Mouse (Mus musculus) liver, embryonic 13.5 days (tissue): ENCODE results near the gene Snapc5. TPM values are rescaled to one million over a fixed set of nuclear protein-coding genes. Genes with fewer than 3 reads are reported as not detected.
"Not testable (repeated sequence)": the region's sequence is repeated elsewhere in the genome, so short reads cannot be mapped to it uniquely, and the experiment has no call there.

Source experiments
- ATAC-seq: fragments of 200-750 bp; cut with Nextera tagmentation; 2 replicates; pipeline ENCODE4 v1.8.0; 2017; ENCODE audit warnings: low read depth, mild to moderate bottlenecking, moderate number of reproducible peaks, moderate library complexity
- DNase-seq: peaks from one replicate; pipeline ENCODE4 v3.0.0; 2022
- H3K27ac ChIP-seq: fragments of 300-500 bp; sonication (generic); 2 replicates; pipeline ENCODE4 v1.5.1; 2015; ENCODE audit warnings: moderate library complexity, mild to moderate bottlenecking, inconsistent platforms
- H3K27me3 ChIP-seq: fragments of 300-500 bp; sonication (generic); 2 replicates; pipeline ENCODE4 v1.6.1; 2015; ENCODE audit warnings: mild to moderate bottlenecking, inconsistent platforms
- H3K36me3 ChIP-seq: fragments of 300-500 bp; sonication (generic); 2 replicates; pipeline ENCODE4 v1.6.1; 2015; ENCODE audit warnings: mild to moderate bottlenecking, inconsistent platforms
- H3K4me1 ChIP-seq: fragments of 300-500 bp; sonication (generic); replicated peaks from 2 replicates; pipeline ENCODE4 v1.6.1; 2015; ENCODE audit warnings: inconsistent platforms
- H3K4me2 ChIP-seq: fragments of 300-500 bp; sonication (generic); 2 replicates; pipeline ENCODE4 v1.6.1; 2015; ENCODE audit warnings: inconsistent platforms, mild to moderate bottlenecking, moderate library complexity
- H3K4me3 ChIP-seq: fragments of 300-500 bp; sonication (generic); replicated peaks from 2 replicates; pipeline ENCODE4 v1.5.1; 2015; ENCODE audit warnings: mild to moderate bottlenecking, inconsistent platforms
- H3K9ac ChIP-seq: fragments of 300-500 bp; sonication (generic); 2 replicates; pipeline ENCODE4 v1.6.1; 2015; ENCODE audit warnings: mild to moderate bottlenecking, inconsistent platforms
- H3K9me3 ChIP-seq: fragments of 300-500 bp; sonication (generic); replicated peaks from 2 replicates; pipeline ENCODE4 v1.6.1; 2016; ENCODE audit warnings: inconsistent platforms
- WGBS: fragments of 180-500 bp; shearing (Covaris S2); methylation state at CpG from one replicate; pipeline ENCODE4 v1.1.7; 2015; ENCODE audit not compliant: insufficient replicate concordance; 5-methylcytosine and 5-hydroxymethylcytosine counted together
- polyA plus RNA-seq: library from polyadenylated mRNA; unstranded; fragments of >200 nt; fragmentation: Nextera tagmentation; extraction: Ambion mirVana; gene quantifications from 2 replicates; pipeline ENCODE4 v1.2.1, GENCODE M21; 2015

Snapc5 gene
- 16.6 and 16.9 TPM in 2 replicates for polyA plus RNA-seq

DNA sequence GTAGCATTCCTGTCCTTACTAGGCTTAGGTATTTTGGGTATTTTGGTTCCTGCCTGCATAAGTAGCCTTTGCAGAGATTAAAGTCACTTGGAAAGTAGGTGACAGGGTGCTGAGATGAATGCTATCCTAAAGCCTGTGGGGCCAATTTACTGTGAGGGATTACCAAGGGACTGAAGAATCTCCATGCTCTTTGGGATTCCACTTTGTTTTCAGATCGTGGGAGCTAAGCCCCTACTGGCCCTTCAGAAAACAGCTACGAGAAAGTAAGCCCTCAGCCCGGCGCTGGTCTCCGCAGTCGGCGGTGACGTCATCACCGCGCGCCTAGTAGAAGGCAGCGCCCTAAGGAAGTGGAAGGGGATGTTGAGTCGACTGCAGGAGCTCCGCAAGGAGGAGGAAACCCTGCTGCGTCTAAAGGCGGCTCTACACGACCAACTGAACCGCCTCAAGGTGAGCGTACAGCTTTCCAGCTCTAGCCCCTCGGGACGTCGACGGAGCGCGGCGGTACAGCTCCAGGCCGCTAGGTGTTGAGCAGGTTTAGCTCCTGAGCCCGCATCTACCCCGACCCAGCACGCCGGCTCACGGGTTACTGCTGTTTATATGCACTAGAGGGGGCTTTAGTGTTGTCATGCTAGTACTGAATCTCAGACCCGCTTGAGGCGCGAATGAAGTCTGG lies at the start of gene Snapc5:
Gene Snapc5 (plus strand): TSS at position 301 of the 673 bp plus-strand sequence.
- Histone ChIP-seq H3K9ac (peak within 1 kb of the TSS; percentile 87), H3K4me1 (peaks cover 49% of the 10 kb centered on the region), H3K27me3 (no peaks in the 10 kb centered on the region), H3K9me3 (no peaks in the 10 kb centered on the region), H3K36me3 (peaks cover 83% of the 10 kb centered on the region), H3K27ac (peak within 1 kb of the TSS; percentile 80), H3K4me2 (peak within 1 kb of the TSS; percentile 81), H3K4me3 (peak within 1 kb of the TSS; percentile 80)
- under 1% methylated on average over 35 of the region's 35 CpGs for WGBS
- DNase-seq: peak; percentile 82
- peak; percentile 91 for ATAC-seq

DNA sequence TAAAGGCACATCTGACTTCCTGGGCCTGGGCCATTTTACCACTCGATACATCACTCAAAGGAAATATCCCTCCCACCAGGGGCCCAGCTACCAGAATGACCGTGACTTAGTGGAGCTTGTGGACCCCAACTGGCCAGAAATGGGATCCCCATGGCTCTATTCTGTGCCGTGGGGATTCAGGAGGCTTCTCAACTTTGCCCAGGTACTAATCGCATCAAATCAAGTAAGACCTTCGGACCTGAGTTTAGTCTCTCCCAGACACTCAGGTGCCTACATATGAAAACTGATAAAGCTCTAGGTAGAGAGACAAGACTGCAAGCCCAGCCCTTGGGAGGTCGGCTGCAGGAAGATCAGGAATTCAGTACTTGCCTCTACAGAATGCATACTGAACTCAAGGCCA lies 47.5 kb upstream of the Snapc5 start:
- WGBS: 73% methylated on average over 6 of the region's 6 CpGs
- H3K27me3 ChIP-seq: no peaks in the 10 kb centered on the region
- no peaks in the 10 kb centered on the region for H3K4me1 ChIP-seq
- H3K27ac ChIP-seq: no peak overlapping the region
- H3K4me3 ChIP-seq: no peak overlapping the region
- H3K36me3 ChIP-seq: peaks cover 5% of the 10 kb centered on the region
- ATAC-seq (no peak), DNase-seq (no peak)
- no peak overlapping the region for H3K9ac ChIP-seq
- H3K9me3 ChIP-seq: no peaks in the 10 kb centered on the region
- no peak overlapping the region for H3K4me2 ChIP-seq

DNA sequence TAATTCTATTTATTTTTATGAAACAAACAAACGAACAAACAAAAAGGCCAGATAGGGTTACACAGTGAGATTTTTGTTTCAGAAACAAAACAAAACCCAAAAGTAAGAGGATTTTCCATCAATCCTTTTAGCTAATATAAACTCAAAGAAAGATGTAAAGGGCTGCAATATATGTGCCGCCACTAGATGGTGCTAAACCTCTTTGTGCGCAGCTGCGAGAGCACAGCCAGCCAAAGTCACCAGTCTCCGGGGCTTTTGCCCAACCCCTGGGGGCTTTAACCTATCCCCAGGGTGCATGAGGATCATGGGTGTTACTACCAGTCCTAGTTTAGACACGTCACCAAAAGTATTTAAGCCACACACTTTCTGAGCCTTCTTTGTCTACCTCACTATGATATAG lies 40.2 kb upstream of the Snapc5 start:
- not testable (repeated sequence) for H3K4me3 ChIP-seq, H3K4me1 ChIP-seq, H3K27me3 ChIP-seq, H3K27ac ChIP-seq, H3K4me2 ChIP-seq, H3K9ac ChIP-seq, ATAC-seq, H3K9me3 ChIP-seq
- peak; percentile 38 for DNase-seq
- WGBS: 11% methylated on average over 6 of the region's 6 CpGs
- peaks cover 67% of the 10 kb centered on the region for H3K36me3 ChIP-seq

DNA sequence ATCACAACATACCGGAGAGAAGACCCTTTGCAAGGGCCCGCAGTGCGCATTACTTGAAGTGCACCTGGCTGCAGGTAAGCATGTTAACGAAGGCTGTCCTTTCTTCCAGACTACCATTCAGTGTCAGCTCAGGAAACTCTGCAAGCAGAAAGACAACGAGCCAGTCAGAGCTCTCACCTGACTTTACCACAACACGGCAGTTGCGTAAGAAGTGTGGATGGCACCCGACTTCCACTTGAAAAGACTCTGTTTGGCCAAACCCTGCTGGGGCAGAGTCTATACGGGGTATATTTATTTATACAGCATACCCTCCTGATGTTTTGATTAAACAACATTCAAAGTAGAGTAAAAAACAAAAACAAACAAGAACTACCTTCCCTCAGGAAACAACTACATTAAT lies 39.2 kb upstream of the Snapc5 start:
- no peak overlapping the region for H3K4me2 ChIP-seq
- no peak overlapping the region for H3K27ac ChIP-seq
- no peaks in the 10 kb centered on the region for H3K27me3 ChIP-seq
- no peak for ATAC-seq
- H3K9me3 ChIP-seq: no peaks in the 10 kb centered on the region
- H3K4me3 ChIP-seq: no peak overlapping the region
- H3K36me3 ChIP-seq: peaks cover 75% of the 10 kb centered on the region
- no peak for DNase-seq
- H3K9ac ChIP-seq: no peak overlapping the region
- no peaks in the 10 kb centered on the region for H3K4me1 ChIP-seq
- WGBS: 73% methylated on average over 9 of the region's 9 CpGs

- peaks cover 17% of the 10 kb centered on the region for H3K4me1 ChIP-seq
- H3K27ac ChIP-seq: no peak overlapping the region
- H3K4me2 ChIP-seq: no peak overlapping the region
- DNase-seq (no peak), ATAC-seq (0 out of 2 replicates have a peak, but pooled peaks have one; percentile 65)
- H3K27me3 ChIP-seq: no peaks in the 10 kb centered on the region
- peaks cover 90% of the 10 kb centered on the region for H3K36me3 ChIP-seq
- 24% methylated on average over 1 of the region's 1 CpGs for WGBS
- no peak overlapping the region for H3K9ac ChIP-seq
- no peak overlapping the region for H3K4me3 ChIP-seq
- no peaks in the 10 kb centered on the region for H3K9me3 ChIP-seq
These were observed 22.4 kb upstream of the Snapc5 start for GRCm38 (mm10) chr9:64156641-64157040.

DNA sequence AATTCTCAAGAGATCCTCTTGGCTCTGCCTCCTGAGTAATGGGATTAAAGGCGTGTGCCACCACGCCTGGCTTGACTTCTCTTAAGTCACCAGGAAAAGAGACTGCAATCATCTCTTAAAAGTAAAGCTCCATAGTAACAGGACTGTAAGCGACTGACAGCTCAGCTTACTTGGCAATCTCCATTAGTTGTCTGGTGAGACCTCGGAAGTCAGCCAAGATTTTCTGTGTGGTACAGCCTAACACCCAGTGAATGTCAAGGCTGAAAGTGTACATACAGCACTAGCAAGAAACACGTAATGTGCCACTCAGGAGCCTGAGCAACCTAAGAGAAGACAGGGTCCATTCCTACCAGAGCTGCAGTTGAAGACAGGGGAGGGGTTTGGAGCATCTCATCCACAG lies 18.6 kb upstream of the Snapc5 start:
- DNase-seq: no peak
- H3K9me3 ChIP-seq: no peaks in the 10 kb centered on the region
- peaks cover 17% of the 10 kb centered on the region for H3K4me1 ChIP-seq
- H3K36me3 ChIP-seq: peaks cover 88% of the 10 kb centered on the region
- H3K4me2 ChIP-seq: no peak overlapping the region
- WGBS: 86% methylated on average over 5 of the region's 5 CpGs
- H3K27me3 ChIP-seq: no peaks in the 10 kb centered on the region
- H3K4me3 ChIP-seq: no peak overlapping the region
- no peak overlapping the region for H3K27ac ChIP-seq
- no peak for ATAC-seq
- no peak overlapping the region for H3K9ac ChIP-seq

GRCm38 (mm10) chr9:64169967-64170366 lies 9.1 kb upstream of the Snapc5 start:
- H3K4me2 ChIP-seq, H3K27ac ChIP-seq, ATAC-seq, H3K4me3 ChIP-seq, H3K9ac ChIP-seq, DNase-seq, H3K9me3 ChIP-seq, H3K27me3 ChIP-seq: not testable (repeated sequence)
- 80% methylated on average over 3 of the region's 3 CpGs for WGBS
- peaks cover 28% of the 10 kb centered on the region for H3K4me1 ChIP-seq
- H3K36me3 ChIP-seq: peaks cover 45% of the 10 kb centered on the region

- no peaks in the 10 kb centered on the region for H3K9me3 ChIP-seq
- peak overlapping the region; percentile 89 for H3K4me3 ChIP-seq
- H3K9ac ChIP-seq: peak overlapping the region; percentile 94
- H3K36me3 ChIP-seq: peaks cover 50% of the 10 kb centered on the region
- peaks cover 50% of the 10 kb centered on the region for H3K4me1 ChIP-seq
- 1% methylated on average over 18 of the region's 18 CpGs for WGBS
- peak overlapping the region; percentile 75 for H3K27ac ChIP-seq
- peak; percentile 63 for ATAC-seq
- no peak for DNase-seq
- H3K27me3 ChIP-seq: no peaks in the 10 kb centered on the region
- H3K4me2 ChIP-seq: peak overlapping the region; percentile 74
These were observed 6.8 kb upstream of the Snapc5 start for GRCm38 (mm10) chr9:64172145-64172815.

DNA sequence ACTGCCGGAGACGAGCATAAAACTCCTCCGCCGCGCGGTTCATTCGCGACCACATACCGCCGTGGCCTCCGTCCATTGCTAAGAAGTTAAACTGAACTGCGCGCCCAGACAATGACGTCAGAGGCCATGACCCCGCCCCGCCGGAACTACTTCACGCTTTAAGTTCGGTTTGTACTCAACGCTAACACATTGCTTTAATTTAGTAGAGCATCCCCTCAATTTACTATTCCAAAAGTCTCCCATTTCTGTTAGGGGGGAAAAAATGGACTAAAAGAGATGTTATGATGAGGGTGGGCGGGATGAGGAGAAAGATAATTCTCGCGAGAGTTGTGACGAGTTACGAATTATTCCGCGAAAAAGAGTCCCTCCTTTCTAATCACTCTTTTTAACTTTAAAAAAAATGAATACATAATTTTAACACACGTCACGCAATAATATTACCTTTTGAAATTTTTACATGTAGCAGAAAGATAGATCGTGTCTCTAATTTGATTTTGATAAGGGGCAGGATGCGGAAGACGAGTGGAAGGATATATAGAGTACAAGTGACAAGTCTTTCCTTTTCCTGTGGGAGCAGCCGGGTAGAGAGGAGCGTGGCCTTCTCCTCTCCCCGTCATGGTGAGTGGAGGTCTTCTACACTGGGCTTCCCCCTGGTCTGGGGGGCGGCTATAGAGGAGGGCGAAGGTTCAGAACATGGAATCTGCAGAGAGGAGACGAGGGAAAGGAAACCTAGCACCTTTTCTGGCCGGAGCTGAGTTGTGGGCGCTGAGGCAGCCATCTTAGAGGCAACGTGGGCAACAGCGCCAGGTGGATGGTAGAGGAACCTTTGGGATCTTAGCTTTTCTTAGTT lies 6.0 kb upstream of the Snapc5 start, which contains the start of the genes Zwilch and Rpl4:
Gene Zwilch (minus strand): TSS at position 289 of the 850 bp plus-strand sequence.
Gene Rpl4 (plus strand): TSS at position 560 of the 850 bp plus-strand sequence.
- ATAC-seq (peak; percentile 77), DNase-seq (peak; percentile 77)
- Histone ChIP-seq H3K4me3 (peak within 1 kb of the TSS; percentile 89), H3K4me1 (peaks cover 52% of the 10 kb centered on the region), H3K36me3 (peaks cover 51% of the 10 kb centered on the region), H3K9me3 (no peaks in the 10 kb centered on the region), H3K27ac (peak within 1 kb of the TSS; percentile 75), H3K9ac (peak within 1 kb of the TSS; percentile 94), H3K4me2 (peak within 1 kb of the TSS; percentile 77), H3K27me3 (no peaks in the 10 kb centered on the region)
- WGBS: under 1% methylated on average over 42 of the region's 42 CpGs

DNA sequence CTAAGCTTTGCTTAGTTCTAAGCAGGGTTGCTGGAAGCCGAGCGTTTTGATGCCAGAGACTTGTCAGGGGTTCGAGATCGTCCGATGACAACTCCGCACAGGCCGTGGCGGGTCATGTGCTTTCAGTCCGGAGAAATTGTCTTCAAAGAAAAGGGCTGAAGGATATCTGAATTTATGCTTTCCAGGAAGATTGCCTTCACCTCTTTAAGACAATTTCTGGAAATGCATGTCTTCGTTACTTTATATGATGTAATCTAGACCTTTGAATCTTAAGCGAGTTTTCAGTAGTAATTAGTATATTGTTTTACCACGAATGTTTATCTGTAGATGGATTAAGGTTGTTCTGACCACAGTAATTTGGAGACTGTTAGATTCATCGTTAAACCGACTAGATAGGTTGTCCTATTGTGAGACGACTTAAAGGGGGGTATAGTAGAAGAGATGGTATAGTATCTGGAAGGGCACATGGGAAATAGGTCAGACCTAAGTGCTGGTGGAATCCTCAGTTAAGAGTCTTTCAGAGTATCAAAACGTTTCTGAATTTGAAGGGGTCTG lies 5.3 kb upstream of the Snapc5 start:
- WGBS: under 1% methylated on average over 16 of the region's 16 CpGs
- no peak for ATAC-seq
- H3K9ac ChIP-seq: peak overlapping the region; percentile 94
- peaks cover 59% of the 10 kb centered on the region for H3K4me1 ChIP-seq
- peaks cover 52% of the 10 kb centered on the region for H3K36me3 ChIP-seq
- H3K4me2 ChIP-seq: peak overlapping the region; percentile 77
- peak overlapping the region; percentile 89 for H3K4me3 ChIP-seq
- H3K27me3 ChIP-seq: no peaks in the 10 kb centered on the region
- H3K27ac ChIP-seq: peak overlapping the region; percentile 64
- H3K9me3 ChIP-seq: no peaks in the 10 kb centered on the region
- DNase-seq: no peak

DNA sequence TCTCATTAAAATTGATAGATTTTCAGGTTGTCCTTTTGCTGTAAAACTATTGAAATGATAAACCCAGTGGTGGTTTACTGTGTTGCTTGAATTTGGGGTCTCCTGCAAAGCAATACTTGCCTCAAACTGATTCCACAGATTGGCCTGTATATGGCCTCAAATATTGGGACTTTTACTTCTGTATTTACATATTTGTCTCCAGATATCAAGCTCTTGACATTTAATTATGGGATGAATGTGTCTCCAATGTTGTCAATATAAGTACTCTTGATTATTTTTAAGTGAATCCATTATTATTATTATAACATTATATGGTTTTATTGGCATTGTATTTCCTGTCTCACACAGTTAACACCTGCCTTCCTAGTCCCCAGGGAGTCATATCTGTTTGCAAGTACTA lies 4.7 kb upstream of the Snapc5 start:
- H3K9me3 ChIP-seq: no peaks in the 10 kb centered on the region
- H3K4me1 ChIP-seq: peaks cover 62% of the 10 kb centered on the region
- H3K27me3 ChIP-seq: no peaks in the 10 kb centered on the region
- peak overlapping the region; percentile 94 for H3K9ac ChIP-seq
- peak overlapping the region; percentile 77 for H3K4me2 ChIP-seq
- H3K4me3 ChIP-seq: peak overlapping the region; percentile 89
- H3K36me3 ChIP-seq: peaks cover 51% of the 10 kb centered on the region
- ATAC-seq (no peak), DNase-seq (no peak)
- H3K27ac ChIP-seq: peak overlapping the region; percentile 64; the same call in 1 of the 2 replicates
